Mouse (Mus musculus) neural tube, embryonic 11.5 days (tissue): ENCODE measurements at regions not wholly inside any gene's neighbourhood (a gene's known extent, or its start where the extent isn't known, plus 50 kb on each side); places are given as distances from the start of the nearest gene placed in this dataset.
A peak's percentile ranks its signal among the peaks of the same experiment; 100 is the strongest.

Experiments
- ATAC-seq: fragments of 200-750 bp; cut with Nextera tagmentation; 2 replicates; pipeline ENCODE4 v1.8.0; 2017; ENCODE audit warnings: moderate number of reproducible peaks, mild to moderate bottlenecking, moderate TSS enrichment, moderate library complexity; ENCODE audit not compliant: insufficient read depth, low FRiP score, low TSS enrichment
- DNase-seq: peaks from one replicate; pipeline ENCODE4 v3.0.0-alpha.2; 2015; ENCODE audit warnings: low spot score
- H3K27ac ChIP-seq: fragments of 300-500 bp; sonication (generic); 2 replicates; pipeline ENCODE4 v1.5.1; 2014; ENCODE audit warnings: low read depth, mild to moderate bottlenecking, low read length
- H3K27me3 ChIP-seq: fragments of 300-500 bp; sonication (generic); 2 replicates; pipeline ENCODE4 v1.6.1; 2014; ENCODE audit warnings: mild to moderate bottlenecking, low read length, mixed read lengths; ENCODE audit not compliant: control insufficient read depth, insufficient read depth
- H3K36me3 ChIP-seq: fragments of 300-500 bp; sonication (generic); 2 replicates; pipeline ENCODE4 v1.6.1; 2014; ENCODE audit warnings: mild to moderate bottlenecking, low read length, moderate library complexity, mixed read lengths; ENCODE audit not compliant: control insufficient read depth, insufficient read depth
- H3K4me1 ChIP-seq: fragments of 300-500 bp; sonication (generic); 2 replicates; pipeline ENCODE4 v1.6.1; 2014; ENCODE audit warnings: low read length, mixed read lengths; ENCODE audit not compliant: control insufficient read depth, insufficient read depth
- H3K4me2 ChIP-seq: fragments of 300-500 bp; sonication (generic); 2 replicates; pipeline ENCODE4 v1.6.1; 2014; ENCODE audit warnings: low read depth, mild to moderate bottlenecking, moderate library complexity
- H3K4me3 ChIP-seq: fragments of 300-500 bp; sonication (generic); 2 replicates; pipeline ENCODE4 v1.5.1; 2014; ENCODE audit warnings: low read depth, low read length
- H3K9ac ChIP-seq: fragments of 300-500 bp; sonication (generic); 2 replicates; pipeline ENCODE4 v1.6.1; 2014; ENCODE audit warnings: mild to moderate bottlenecking, low read length
- H3K9me3 ChIP-seq: fragments of 300-500 bp; sonication (generic); 2 replicates; pipeline ENCODE4 v1.6.1; 2016; ENCODE audit warnings: low read length; ENCODE audit not compliant: control insufficient read depth
- WGBS: fragments of 180-500 bp; shearing (Covaris S2); extraction: QIAGEN DNeasy Blood & Tissue Kit; methylation state at CpG from one replicate; pipeline ENCODE4 v1.1.7; 2014; 5-methylcytosine and 5-hydroxymethylcytosine counted together

GRCm38 (mm10) chr4:131590136-131590535 is 248.0 kb downstream of the Ptpru start:
- WGBS, result 68% methylated on average over 4 of the region's 4 CpGs
- H3K9me3 ChIP-seq, result no peaks in the 10 kb centered on the region
- H3K36me3 ChIP-seq, result no peaks in the 10 kb centered on the region
- no peak overlapping the region for H3K27ac ChIP-seq
- DNase-seq (no peak), ATAC-seq (no peak)
- no peaks in the 10 kb centered on the region for H3K27me3 ChIP-seq
- H3K4me3 ChIP-seq, result no peak overlapping the region
- no peak overlapping the region for H3K4me2 ChIP-seq
- H3K9ac ChIP-seq, result no peak overlapping the region
- H3K4me1 ChIP-seq, result no peaks in the 10 kb centered on the region

GRCm38 (mm10) chr4:131591456-131591855 is 246.6 kb downstream of the Ptpru start:
- WGBS, result 87% methylated on average over 5 of the region's 5 CpGs
- H3K36me3 ChIP-seq, result no peaks in the 10 kb centered on the region
- H3K9me3 ChIP-seq, result no peaks in the 10 kb centered on the region
- H3K4me2 ChIP-seq, result no peak overlapping the region
- no peak overlapping the region for H3K27ac ChIP-seq
- DNase-seq (no peak), ATAC-seq (no peak)
- H3K4me3 ChIP-seq, result no peak overlapping the region
- H3K9ac ChIP-seq, result no peak overlapping the region
- no peaks in the 10 kb centered on the region for H3K4me1 ChIP-seq
- no peaks in the 10 kb centered on the region for H3K27me3 ChIP-seq

DNA sequence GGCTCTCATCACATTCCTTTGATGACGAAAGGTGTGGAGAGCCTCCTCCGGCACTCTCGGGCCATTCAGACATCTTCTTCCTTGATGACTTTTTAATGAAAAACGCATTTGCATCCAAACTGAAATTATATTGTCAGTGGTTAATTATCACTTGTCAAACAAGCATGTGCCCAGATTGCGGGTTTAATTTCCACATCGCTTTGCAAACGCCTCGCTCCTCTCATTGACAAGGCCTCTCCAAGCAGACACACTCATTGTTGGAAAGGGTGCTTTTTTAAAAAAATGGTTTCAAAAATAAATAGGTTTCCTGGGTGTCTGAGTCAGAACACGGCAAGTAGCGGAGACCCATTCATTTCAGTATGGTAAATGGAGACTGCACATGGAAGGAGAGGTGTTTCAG is 240.1 kb downstream of the Ptpru start:
- 93% methylated on average over 10 of the region's 10 CpGs for WGBS
- H3K9ac ChIP-seq, result no peak overlapping the region
- H3K4me1 ChIP-seq, result no peaks in the 10 kb centered on the region
- H3K4me2 ChIP-seq, result no peak overlapping the region
- ATAC-seq (no peak), DNase-seq (no peak)
- no peak overlapping the region for H3K4me3 ChIP-seq
- H3K27ac ChIP-seq, result no peak overlapping the region
- H3K9me3 ChIP-seq, result no peaks in the 10 kb centered on the region
- H3K27me3 ChIP-seq, result no peaks in the 10 kb centered on the region
- no peaks in the 10 kb centered on the region for H3K36me3 ChIP-seq

GRCm38 (mm10) chr4:131614434-131614833 is 223.7 kb downstream of the Ptpru start:
- WGBS, result 81% methylated on average over 8 of the region's 8 CpGs
- ATAC-seq (no peak), DNase-seq (no peak)
- H3K9me3 ChIP-seq, result no peaks in the 10 kb centered on the region
- H3K9ac ChIP-seq, result no peak overlapping the region
- H3K4me1 ChIP-seq, result no peaks in the 10 kb centered on the region
- H3K27ac ChIP-seq, result no peak overlapping the region
- H3K4me2 ChIP-seq, result no peak overlapping the region
- no peak overlapping the region for H3K4me3 ChIP-seq
- no peaks in the 10 kb centered on the region for H3K27me3 ChIP-seq
- no peaks in the 10 kb centered on the region for H3K36me3 ChIP-seq

DNA sequence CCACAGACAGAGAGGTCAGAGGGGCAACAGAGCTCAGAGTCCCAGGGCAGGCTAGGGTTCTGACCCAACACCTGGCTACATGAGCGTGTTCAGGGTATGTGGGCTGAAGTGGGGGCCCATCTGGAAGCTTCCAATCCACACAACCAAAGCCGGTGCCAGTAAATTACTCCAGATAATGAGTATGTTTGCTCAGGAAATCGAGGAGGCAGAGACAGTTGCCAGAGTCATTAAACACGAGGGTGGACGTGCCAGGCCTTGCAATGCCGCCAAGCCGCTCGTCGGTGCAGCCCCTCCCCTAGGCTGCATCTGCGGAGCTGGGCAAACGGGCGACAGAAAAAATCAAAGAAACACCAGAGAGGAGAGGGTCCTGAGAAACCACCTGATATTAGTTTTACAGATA is 222.5 kb downstream of the Ptpru start:
- WGBS, result 77% methylated on average over 12 of the region's 12 CpGs
- Histone ChIP-seq H3K27ac (no peak overlapping the region), H3K9me3 (no peaks in the 10 kb centered on the region), H3K9ac (no peak overlapping the region), H3K27me3 (no peaks in the 10 kb centered on the region), H3K4me3 (no peak overlapping the region), H3K4me1 (no peaks in the 10 kb centered on the region), H3K36me3 (no peaks in the 10 kb centered on the region), H3K4me2 (no peak overlapping the region)
- ATAC-seq (no peak), DNase-seq (no peak)

- no peak overlapping the region for H3K9ac ChIP-seq
- no peak overlapping the region for H3K4me2 ChIP-seq
- H3K36me3 ChIP-seq, result no peaks in the 10 kb centered on the region
- 80% methylated on average over 5 of the region's 5 CpGs for WGBS
- H3K4me3 ChIP-seq, result no peak overlapping the region
- H3K4me1 ChIP-seq, result no peaks in the 10 kb centered on the region
- no peaks in the 10 kb centered on the region for H3K27me3 ChIP-seq
- no peaks in the 10 kb centered on the region for H3K9me3 ChIP-seq
- no peak overlapping the region for H3K27ac ChIP-seq
- no peak for ATAC-seq
- DNase-seq, result no peak
These were observed 200.0 kb downstream of the Ptpru start for GRCm38 (mm10) chr4:131638105-131638504.

- Histone ChIP-seq H3K9ac (no peak overlapping the region), H3K36me3 (no peaks in the 10 kb centered on the region), H3K27ac (no peak overlapping the region), H3K4me1 (peaks cover 3% of the 10 kb centered on the region; the same call in 1 of the 2 replicates), H3K4me2 (no peak overlapping the region), H3K27me3 (no peaks in the 10 kb centered on the region), H3K4me3 (no peak overlapping the region), H3K9me3 (no peaks in the 10 kb centered on the region)
- DNase-seq (peak; percentile 51), ATAC-seq (no peak)
- WGBS, result 27% methylated on average over 8 of the region's 8 CpGs
These were observed 182.1 kb downstream of the Ptpru start for GRCm38 (mm10) chr4:131656034-131656433.

GRCm38 (mm10) chr4:131657922-131658321 is 180.2 kb downstream of the Ptpru start:
- no peak overlapping the region for H3K27ac ChIP-seq
- no peak overlapping the region for H3K4me3 ChIP-seq
- H3K4me2 ChIP-seq, result no peak overlapping the region
- no peak overlapping the region for H3K9ac ChIP-seq
- no peaks in the 10 kb centered on the region for H3K9me3 ChIP-seq
- peak; percentile 54 for DNase-seq
- H3K4me1 ChIP-seq, result peaks cover 3% of the 10 kb centered on the region; the same call in 1 of the 2 replicates
- WGBS, result 24% methylated on average over 10 of the region's 10 CpGs
- no peaks in the 10 kb centered on the region for H3K27me3 ChIP-seq
- no peak for ATAC-seq
- H3K36me3 ChIP-seq, result no peaks in the 10 kb centered on the region

DNA sequence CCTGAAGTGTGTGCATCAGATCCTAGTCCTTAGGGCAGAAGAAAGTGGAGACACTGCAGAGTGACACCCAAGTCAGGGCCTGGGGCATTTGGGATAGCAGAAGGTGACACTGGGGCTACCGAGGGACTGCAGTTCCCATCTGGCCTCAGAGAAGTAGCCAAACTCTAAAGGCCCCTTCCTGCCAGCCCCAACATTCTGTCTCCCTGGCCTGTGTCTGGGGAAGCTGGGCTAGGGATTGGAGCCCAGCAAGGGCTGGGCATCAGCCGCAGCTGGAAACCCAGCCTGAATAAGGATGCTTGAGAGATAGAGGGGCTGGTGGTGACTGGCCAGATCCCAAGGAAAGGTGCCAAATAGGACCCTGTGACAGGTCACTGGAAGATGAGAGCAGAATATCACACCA is 177.2 kb downstream of the Ptpru start:
- Histone ChIP-seq H3K36me3 (no peaks in the 10 kb centered on the region), H3K9me3 (no peaks in the 10 kb centered on the region), H3K27ac (no peak overlapping the region), H3K4me3 (no peak overlapping the region), H3K4me2 (no peak overlapping the region), H3K4me1 (peaks cover 3% of the 10 kb centered on the region; the same call in 1 of the 2 replicates), H3K27me3 (no peaks in the 10 kb centered on the region), H3K9ac (no peak overlapping the region)
- ATAC-seq, result no peak
- no peak for DNase-seq
- 86% methylated on average over 2 of the region's 2 CpGs for WGBS
